9 mouse cellular contexts compared by ENCODE assay signal in genomic region chr7:25688810-25689586, GRCm38 (mm10). TPM values are rescaled to one million over a fixed set of nuclear protein-coding genes. Genes with fewer than 3 reads are reported as not detected.
A peak's percentile ranks its signal among the peaks of the same experiment; 100 is the strongest.
DNase-seq lines count a peak whose midpoint lies in the region; ATAC-seq and TF ChIP-seq lines count a peak whose summit lies in the region.
"Had no signal": no experiment of that assay in that cellular context is flagged by ENCODE, and none has a peak within 500 bp of the region (broad histone marks: within the 10 kb centered on the region; RNA-seq: fewer than 3 reads in every experiment).

No protein-coding gene starts in this region.

- peak overlapping the region; percentile 90 for H3K4me2 ChIP-seq in limb, embryonic 14.5 days (replicated peaks; ENCODE audit: low read depth, low read length, severe bottlenecking)
- peak overlapping the region; percentile 71 for H3K4me2 ChIP-seq in midbrain, embryonic 16.5 days (ENCODE audit: low read length)

- H3K9me3 ChIP-seq in forebrain, embryonic 10.5 days: peaks cover 4% of the 10 kb centered on the region; the same call in 1 of the 2 replicates
- H3K9me3 ChIP-seq in limb, embryonic 14.5 days (ENCODE audit: control insufficient read depth, low read length): no peaks in the 10 kb centered on the region
- no peaks in the 10 kb centered on the region for H3K9me3 ChIP-seq in midbrain, embryonic 16.5 days (replicated peaks; ENCODE audit: control insufficient read depth, low read length, poor library complexity, severe bottlenecking)

- DNase-seq in B cell, adult 2 months: peak; percentile 89 to 91
- peak; percentile 85 to 91 for DNase-seq in adrenal gland, adult (ENCODE audit: inconsistent age in 2 of 2, low spot score in 1 of 2)
- peak; percentile 38 for DNase-seq in forebrain, embryonic 10.5 days (ENCODE audit: extremely low spot score, low spot score)
- peak; percentile 66 for DNase-seq in limb, embryonic 14.5 days (ENCODE audit: low spot score)
- peak; percentile 76 for DNase-seq in testis, postnatal 14 days (ENCODE audit: low spot score)
- DNase-seq in left cerebral cortex, postnatal 36 days (ENCODE audit: low spot score in 2 of 2): no peak

- H3K36me3 ChIP-seq in forebrain, embryonic 10.5 days (replicated peaks): no peaks in the 10 kb centered on the region; the same call in 1 of the 2 replicates
- H3K36me3 ChIP-seq in limb, embryonic 14.5 days (ENCODE audit: control insufficient read depth, insufficient read depth, low read length): no peaks in the 10 kb centered on the region
- H3K36me3 ChIP-seq in midbrain, embryonic 16.5 days (ENCODE audit: control insufficient read depth, insufficient read depth, low read length): no peaks in the 10 kb centered on the region

- peaks cover 47% of the 10 kb centered on the region for H3K4me1 ChIP-seq in forebrain, embryonic 10.5 days
- peaks cover 21% of the 10 kb centered on the region for H3K4me1 ChIP-seq in limb, embryonic 14.5 days (ENCODE audit: control insufficient read depth, insufficient read depth, low read length)
- peaks cover 25% of the 10 kb centered on the region for H3K4me1 ChIP-seq in midbrain, embryonic 16.5 days (ENCODE audit: control insufficient read depth, insufficient read depth, low read length)

- H3K27me3 ChIP-seq in forebrain, embryonic 10.5 days (ENCODE audit: poor library complexity, severe bottlenecking): peaks cover 76% of the 10 kb centered on the region
- peaks cover 50% of the 10 kb centered on the region for H3K27me3 ChIP-seq in limb, embryonic 14.5 days (ENCODE audit: control insufficient read depth, insufficient read depth, low read length)
- H3K27me3 ChIP-seq in midbrain, embryonic 16.5 days (ENCODE audit: control insufficient read depth, insufficient read depth, low read depth, low read length): peaks cover 62% of the 10 kb centered on the region

- WGBS in forebrain, embryonic 10.5 days: 2% methylated on average over 50 of the region's 52 CpGs
- WGBS in limb, embryonic 14.5 days: under 1% methylated on average over 35 of the region's 52 CpGs
- WGBS in midbrain, embryonic 16.5 days: 1% methylated on average over 50 of the region's 52 CpGs

- intact Hi-C loops in left cerebral cortex, postnatal 36 days (cut with DNase I): no loop called here

- H3K4me3 ChIP-seq in forebrain, embryonic 10.5 days: peak overlapping the region; percentile 64
- H3K4me3 ChIP-seq in limb, embryonic 14.5 days (replicated peaks; ENCODE audit: low read length): peak overlapping the region; percentile 60
- peak overlapping the region; percentile 41 for H3K4me3 ChIP-seq in midbrain, embryonic 16.5 days (ENCODE audit: low read depth, low read length)

- TF ChIP-seq POLR2A in limb, embryonic 14.5 days (IDR thresholded peaks at IDR 0.05; ENCODE audit: borderline replicate concordance, extremely low read depth, insufficient read depth, insufficient read length): no peak

- peak overlapping the region; percentile 46 for H3K9ac ChIP-seq in limb, embryonic 14.5 days (ENCODE audit: low read depth, low read length, severe bottlenecking)
- peak overlapping the region; percentile 54; the same call in 1 of the 2 replicates for H3K9ac ChIP-seq in midbrain, embryonic 16.5 days (ENCODE audit: low read depth, low read length)

- H3K27ac ChIP-seq in forebrain, embryonic 10.5 days: peak overlapping the region; percentile 58
- H3K27ac ChIP-seq in limb, embryonic 14.5 days (replicated peaks; ENCODE audit: low read depth, low read length): no peak overlapping the region
- no peak overlapping the region for H3K27ac ChIP-seq in midbrain, embryonic 16.5 days (ENCODE audit: low read length)

- ATAC-seq in hematopoietic stem cell, adult 5-6 weeks (replicated peaks in 1 of 2; ENCODE audit: insufficient read depth in 1 of 2, low FRiP score in 2 of 2, low TSS enrichment in 1 of 2, low read depth in 1 of 2, poor library complexity in 2 of 2, severe bottlenecking in 2 of 2): peak; percentile 65
- ATAC-seq in limb, embryonic 14.5 days (ENCODE audit: low FRiP score, low read depth): peak; percentile 51
- no peak for ATAC-seq in midbrain, embryonic 16.5 days

RNA-seq across cellular contexts. Expression of gene Tgfb1, which starts 2.2 kb away (rescaled TPM):
- polyA plus RNA-seq in forebrain, embryonic 10.5 days (2016; fragmentation: Nextera tagmentation; extraction: Ambion mirVana): 0.89 and 1.2 TPM in 2 replicates
- total RNA-seq in hematopoietic stem cell, adult 5-6 weeks (2017): 46.0 and 50.7 TPM in 2 replicates
- 16.8 and 19.1 TPM in 2 replicates for polyA plus RNA-seq in limb, embryonic 14.5 days (2012; rRNA removed)
- 2.5 and 3.6 TPM in 2 replicates for polyA plus RNA-seq in limb, embryonic 14.5 days (2014; fragmentation: Nextera tagmentation; extraction: Ambion mirVana)
- polyA plus RNA-seq in midbrain, embryonic 16.5 days (2015; fragmentation: Nextera tagmentation; extraction: Ambion mirVana): 0.21 and 0.78 TPM in 2 replicates
- total RNA-seq in left cerebral cortex, postnatal 36 days (2021): 1 to 10 TPM; 7.9 to 8.8 TPM

RNA-seq across cellular contexts. Expression of gene B9d2, which starts 8.4 kb away (rescaled TPM):
- 36.9 and 38.1 TPM in 2 replicates for polyA plus RNA-seq in forebrain, embryonic 10.5 days (2016; fragmentation: Nextera tagmentation; extraction: Ambion mirVana)
- total RNA-seq in hematopoietic stem cell, adult 5-6 weeks (2017): 46.3 and 70.6 TPM in 2 replicates
- polyA plus RNA-seq in limb, embryonic 14.5 days (2012; rRNA removed): 28.1 and 39.7 TPM in 2 replicates
- polyA plus RNA-seq in limb, embryonic 14.5 days (2014; fragmentation: Nextera tagmentation; extraction: Ambion mirVana): 25.1 and 29.2 TPM in 2 replicates
- 40.0 and 49.8 TPM in 2 replicates for polyA plus RNA-seq in midbrain, embryonic 16.5 days (2015; fragmentation: Nextera tagmentation; extraction: Ambion mirVana)
- total RNA-seq in left cerebral cortex, postnatal 36 days (2021): 10 to 100 TPM; 23.7 to 28.9 TPM

RNA-seq across cellular contexts. Expression of gene Tmem91, which starts 14.0 kb away (rescaled TPM):
- 2.2 and 3.2 TPM in 2 replicates for polyA plus RNA-seq in forebrain, embryonic 10.5 days (2016; fragmentation: Nextera tagmentation; extraction: Ambion mirVana)
- 2.3 TPM in 1 of 2 replicates, not detected in the other for total RNA-seq in hematopoietic stem cell, adult 5-6 weeks (2017)
- polyA plus RNA-seq in limb, embryonic 14.5 days (2012; rRNA removed): 1.7 and 2.7 TPM in 2 replicates
- 3.2 and 3.6 TPM in 2 replicates for polyA plus RNA-seq in limb, embryonic 14.5 days (2014; fragmentation: Nextera tagmentation; extraction: Ambion mirVana)
- 61.6 and 90.5 TPM in 2 replicates for polyA plus RNA-seq in midbrain, embryonic 16.5 days (2015; fragmentation: Nextera tagmentation; extraction: Ambion mirVana)
- 10 to 100 TPM; 25.4 to 31.4 TPM for total RNA-seq in left cerebral cortex, postnatal 36 days (2021)
- total RNA-seq: gastrocnemius, adult 8-10 months had no signal

RNA-seq across cellular contexts. Expression of gene Ccdc97, which starts 29.9 kb away (rescaled TPM):
- polyA plus RNA-seq in forebrain, embryonic 10.5 days (2016; fragmentation: Nextera tagmentation; extraction: Ambion mirVana): 28.7 and 29.6 TPM in 2 replicates
- 16.7 and 18.9 TPM in 2 replicates for total RNA-seq in hematopoietic stem cell, adult 5-6 weeks (2017)
- 64.5 and 84.8 TPM in 2 replicates for polyA plus RNA-seq in limb, embryonic 14.5 days (2012; rRNA removed)
- polyA plus RNA-seq in limb, embryonic 14.5 days (2014; fragmentation: Nextera tagmentation; extraction: Ambion mirVana): 28.4 and 32.0 TPM in 2 replicates
- 32.1 and 36.8 TPM in 2 replicates for polyA plus RNA-seq in midbrain, embryonic 16.5 days (2015; fragmentation: Nextera tagmentation; extraction: Ambion mirVana)
- total RNA-seq in left cerebral cortex, postnatal 36 days (2021): 10 to 100 TPM; 61.2 TPM

RNA-seq across cellular contexts. Expression of gene Exosc5, which starts 30.0 kb away (rescaled TPM):
- 81.0 and 82.1 TPM in 2 replicates for polyA plus RNA-seq in forebrain, embryonic 10.5 days (2016; fragmentation: Nextera tagmentation; extraction: Ambion mirVana)
- total RNA-seq in hematopoietic stem cell, adult 5-6 weeks (2017): 32.5 and 48.8 TPM in 2 replicates
- polyA plus RNA-seq in limb, embryonic 14.5 days (2012; rRNA removed): 64.9 and 77.1 TPM in 2 replicates
- polyA plus RNA-seq in limb, embryonic 14.5 days (2014; fragmentation: Nextera tagmentation; extraction: Ambion mirVana): 63.0 and 71.2 TPM in 2 replicates
- 35.2 and 35.4 TPM in 2 replicates for polyA plus RNA-seq in midbrain, embryonic 16.5 days (2015; fragmentation: Nextera tagmentation; extraction: Ambion mirVana)
- total RNA-seq in left cerebral cortex, postnatal 36 days (2021): 10 to 100 TPM; 24.0 to 26.4 TPM

Comparison
In these comparisons a context has a peak if more than half of its experiments do, and no peak if none do; other contexts are left out.
1. DNase-seq: peak in B cell, adult 2 months (2 of 2), adrenal gland, adult (2 of 2), forebrain, embryonic 10.5 days (single experiment), limb, embryonic 14.5 days (single experiment) and testis, postnatal 14 days (single experiment); none in left cerebral cortex, postnatal 36 days (0 of 2).
2. RNA of gene Tmem91, which starts 14.0 kb away (polyA plus RNA-seq): 61.6 to 90.5 TPM in midbrain, embryonic 16.5 days; 1.7 to 3.6 TPM in limb, embryonic 14.5 days and 2.2 to 3.2 TPM in forebrain, embryonic 10.5 days; every median in the first group is over 10 times any median in the second.
3. Peak in every context shown above with its lines, with median percentiles within 50 percentile points of each other: H3K4me3 ChIP-seq.